Mouse (Mus musculus) gastrocnemius, adult 2 months (tissue): ENCODE measurements around the gene Tmem223. TPM values are rescaled to one million over a fixed set of nuclear protein-coding genes. Genes with fewer than 3 reads are reported as not detected.

Experiments used
- DNase-seq: peaks from one replicate; pipeline ENCODE4 v3.0.0; 2022
- H3K27ac ChIP-seq: fragments of 200-600 bp; 2 replicates; pipeline ENCODE4 v1.8.1; 2022; ENCODE audit warnings: mild to moderate bottlenecking
- H3K4me3 ChIP-seq: fragments of 200-600 bp; 2 replicates; pipeline ENCODE4 v1.8.1; 2022; ENCODE audit warnings: mild to moderate bottlenecking, moderate library complexity
- CTCF ChIP-seq: fragments of 200-600 bp; IDR thresholded peaks from 2 replicates; pipeline ENCODE4 v1.8.1; 2022; ENCODE audit warnings: antibody characterized with exemption, mild to moderate bottlenecking, moderate library complexity
- intact Hi-C: fragments of 180-260 bp; cut with DNase I; formaldehyde crosslinking; loops from one replicate; pipeline ENCODE4 v1.15.1; 2025
- microRNA-seq: library from miRNA; unstranded; fragments of <30 nt; microRNA quantifications from one replicate; pipeline ENCODE4 v1.2.0, GENCODE M21; 2021
- total RNA-seq, 2 experiments: library from RNA; stranded (reverse); gene quantifications; 2 replicates each; pipeline ENCODE4 v1.2.3; 2021

Gene Tmem223
- total RNA-seq, 2 experiments from 2014 or later, result 77.2 to 118 TPM

GRCm38 (mm10) chr19:8819596-8820423 is 49.0 kb downstream of the Tmem223 start, which contains the start of gene Hnrnpul2:
Hnrnpul2 (plus strand) TSS chr19:8820010.
- peak; percentile 99 for DNase-seq
- intact Hi-C loops, result loop anchor here (2.0 kb wide), 2 partner anchors 17 to 97 kb away; partner anchors contain the start of genes Slc3a2 and Zbtb3
- H3K27ac ChIP-seq, result peak within 1 kb of the TSS; percentile 100
- TF ChIP-seq CTCF, result no peak
- H3K4me3 ChIP-seq, result peak within 1 kb of the TSS; percentile 86

GRCm38 (mm10) chr19:8820424-8820956 is 49.7 kb downstream of the Tmem223 start:
- intact Hi-C loops, result no loop called here
- no peak for DNase-seq

GRCm38 (mm10) chr19:8821146-8821545 is 50.4 kb downstream of the Tmem223 start:
- DNase-seq, result no peak
- no peak for TF ChIP-seq CTCF
- peak overlapping the region; percentile 100 for H3K27ac ChIP-seq
- peak overlapping the region; percentile 86 for H3K4me3 ChIP-seq
- intact Hi-C loops, result no loop called here

More at GRCm38 (mm10) chr19:8820424-8820956, 49.7 kb downstream of the Tmem223 start:
- Histone ChIP-seq H3K27ac (peak overlapping the region; percentile 100), H3K4me3 (peak overlapping the region; percentile 86)
- no peak for TF ChIP-seq CTCF

Small RNA genes within 50 kb of the gene (microRNA-seq; reads per million reads assigned to microRNA genes)
- not detected for gene Mir6992

Other genes with a start within 250 kb of the Tmem223 start
- gene Slc22a8, start 179.7 kb upstream of the Tmem223 start, total RNA-seq, result not detected
- gene Slc22a6, start 153.0 kb upstream of the Tmem223 start, total RNA-seq, result not detected
- gene Chrm1, start 107.2 kb upstream of the Tmem223 start, total RNA-seq, result not detected
- gene Slc3a2, start 47.6 kb upstream of the Tmem223 start, total RNA-seq, result 10 to 100 TPM; 33.9 to 35.1 TPM
- gene Wdr74, start 35.2 kb upstream of the Tmem223 start, total RNA-seq, result 10 to 100 TPM; 15.4 to 16.4 TPM
- gene 1700092M07Rik, start 30.3 kb upstream of the Tmem223 start, total RNA-seq, result not detected
- 10 to 100 TPM; 20.8 to 22.1 TPM for gene Stx5a, start 29.6 kb upstream of the Tmem223 start, total RNA-seq
- gene Nxf1, start 13.9 kb upstream of the Tmem223 start, total RNA-seq, result 10 to 100 TPM; 37.8 to 41.5 TPM
- gene Tmem179b, start 3.5 kb downstream of the Tmem223 start, total RNA-seq, result 10 to 100 TPM in 1 of 2 experiments, 1 to 10 TPM in 1; 7.4 to 10.6 TPM
- gene Taf6l, start 15.4 kb downstream of the Tmem223 start, total RNA-seq, result 1 to 10 TPM; 5.2 to 6.7 TPM
- gene Polr2g, start 27.6 kb downstream of the Tmem223 start, total RNA-seq, result 10 to 100 TPM; 35.6 to 42.6 TPM
- gene Zbtb3, start 31.6 kb downstream of the Tmem223 start, total RNA-seq, result 1 to 10 TPM in 1 of 2 experiments, under 1 TPM in 1; 0.82 to 1.1 TPM
- 10 to 100 TPM; 11.9 to 12.6 TPM for gene Ttc9c, start 48.3 kb downstream of the Tmem223 start, total RNA-seq
- gene Hnrnpul2, start 49.0 kb downstream of the Tmem223 start, total RNA-seq, result 10 to 100 TPM; 40.1 to 49.4 TPM
- not detected for gene AC129217.1, start 58.8 kb downstream of the Tmem223 start, total RNA-seq
- gene Bscl2, start 66.5 kb downstream of the Tmem223 start, total RNA-seq, result 10 to 100 TPM; 16.8 to 18.4 TPM
- gene Gng3, start 68.2 kb downstream of the Tmem223 start, total RNA-seq, result not detected
- gene Lrrn4cl, start 79.8 kb downstream of the Tmem223 start, total RNA-seq, result 1 to 10 TPM; 7.3 to 7.8 TPM
- gene Ubxn1, start 100.5 kb downstream of the Tmem223 start, total RNA-seq, result 100 to 1,000 TPM; 199 to 235 TPM
- 10 to 100 TPM; 57.7 to 59.0 TPM for gene Uqcc3, start 109.9 kb downstream of the Tmem223 start, total RNA-seq
- 1 to 10 TPM in 1 of 2 experiments, under 1 TPM in 1; 0.99 to 6.1 TPM for gene Lbhd1, start 112.7 kb downstream of the Tmem223 start, total RNA-seq
- gene Gm49403, start 112.9 kb downstream of the Tmem223 start, total RNA-seq, result not detected
- 10 to 100 TPM; 11.8 to 13.5 TPM for gene 1810009A15Rik, start 117.9 kb downstream of the Tmem223 start, total RNA-seq
- 1 to 10 TPM in 1 of 2 experiments, under 1 TPM in 1; 0.61 to 5.3 TPM for gene Gm49416, start 117.9 kb downstream of the Tmem223 start, total RNA-seq
- gene Ints5, start 122.0 kb downstream of the Tmem223 start, total RNA-seq, result 10 to 100 TPM; 10.6 to 12.5 TPM
- gene Ganab, start 127.1 kb downstream of the Tmem223 start, total RNA-seq, result 10 to 100 TPM; 21.6 to 26.4 TPM
- gene B3gat3, start 149.4 kb downstream of the Tmem223 start, total RNA-seq, result 10 to 100 TPM; 32.2 to 35.7 TPM
- gene Rom1, start 158.4 kb downstream of the Tmem223 start, total RNA-seq, result 1 to 10 TPM; 7.3 TPM
- gene Eml3, start 158.6 kb downstream of the Tmem223 start, total RNA-seq, result 1 to 10 TPM; 3.4 to 6.2 TPM
- gene Mta2, start 170.9 kb downstream of the Tmem223 start, total RNA-seq, result 10 to 100 TPM; 23.5 to 27.2 TPM
- 10 to 100 TPM in 1 of 2 experiments, 1 to 10 TPM in 1; 7.9 to 10.4 TPM for gene Tut1, start 182.9 kb downstream of the Tmem223 start, total RNA-seq
- gene Eef1g, start 196.0 kb downstream of the Tmem223 start, total RNA-seq, result 100 to 1,000 TPM; 423 to 463 TPM
- gene Ahnak, start 218.3 kb downstream of the Tmem223 start, total RNA-seq, result 100 to 1,000 TPM; 212 to 217 TPM